Mouse (Mus musculus) MEL (cell line): Measurements from ENCODE around the gene Ahcyl2. TPM values are rescaled to one million over a fixed set of nuclear protein-coding genes. Genes with fewer than 3 reads are reported as not detected.

Source experiments
- DNase-seq: peaks from one replicate; pipeline ENCODE4 v3.0.0; 2011; ENCODE audit warnings: low read depth, low spot score
- H3K27ac ChIP-seq: 2 replicates; pipeline ENCODE4 v1.5.1; 2012; ENCODE audit warnings: low read depth, mild to moderate bottlenecking, control low read depth, low read length, moderate library complexity; ENCODE audit not compliant: control insufficient read depth
- H3K27me3 ChIP-seq, 2 experiments: fragments of 150-350 bp in 1 of 2; sonication (generic) in 1 of 2; 2 replicates each; pipeline ENCODE4 v1.6.1; 2012; ENCODE audit warnings: low read length in 2 of 2, mild to moderate bottlenecking in 2 of 2, improper control_type of control experiment in 1 of 2, moderate library complexity in 1 of 2; ENCODE audit not compliant: insufficient read depth in 2 of 2, control insufficient read depth in 1 of 2
- H3K36me3 ChIP-seq, 2 experiments: 2 replicates each; pipeline ENCODE4 v1.6.1; 2012 to 2014; ENCODE audit warnings: low read length in 2 of 2, improper control_type of control experiment in 1 of 2, inconsistent platforms in 1 of 2, mild to moderate bottlenecking in 1 of 2; ENCODE audit not compliant: insufficient read depth in 2 of 2, control insufficient read depth in 1 of 2
- H3K4me1 ChIP-seq, 2 experiments: fragments of 150-350 bp in 1 of 2; sonication (generic) in 1 of 2; 2 replicates each; pipeline ENCODE4 v1.6.1; 2012; ENCODE audit warnings: low read length in 2 of 2, improper control_type of control experiment in 1 of 2, mild to moderate bottlenecking in 1 of 2; ENCODE audit not compliant: insufficient read depth in 2 of 2, control insufficient read depth in 1 of 2
- H3K4me3 ChIP-seq, 2 experiments: fragments of 150-350 bp in 1 of 2; sonication (generic) in 1 of 2; 2 replicates each; pipeline ENCODE4 v1.5.1; 2012; ENCODE audit warnings: low read depth in 2 of 2, low read length in 2 of 2, mild to moderate bottlenecking in 2 of 2, moderate library complexity in 2 of 2, control low read depth in 1 of 2, improper control_type of control experiment in 1 of 2; ENCODE audit not compliant: control insufficient read depth in 1 of 2, insufficient read depth in 1 of 2
- H3K79me2 ChIP-seq: 2 replicates; pipeline ENCODE4 v1.6.1; 2012; ENCODE audit warnings: mild to moderate bottlenecking, low read length, moderate library complexity; ENCODE audit not compliant: control insufficient read depth, poor library complexity, insufficient read depth
- H3K9ac ChIP-seq: 2 replicates; pipeline ENCODE4 v1.6.1; 2012; ENCODE audit warnings: low read depth, mild to moderate bottlenecking, control low read depth, low read length, moderate library complexity; ENCODE audit not compliant: control insufficient read depth, poor library complexity, severe bottlenecking
- H3K9me3 ChIP-seq: fragments of 150-350 bp; sonication (generic); replicated peaks from 2 replicates; pipeline ENCODE4 v1.6.1; 2012; ENCODE audit warnings: mild to moderate bottlenecking, low read length, improper control_type of control experiment, moderate library complexity; ENCODE audit not compliant: insufficient read depth
- CHD1 ChIP-seq: IDR thresholded peaks from 2 replicates; pipeline ENCODE4 v1.6.1; 2012; ENCODE audit warnings: low read depth, mild to moderate bottlenecking, inconsistent platforms, low read length, improper control_type of control experiment
- CHD2 ChIP-seq: IDR thresholded peaks from 2 replicates; pipeline ENCODE4 v1.6.1; 2011; ENCODE audit warnings: low read length, improper control_type of control experiment
- ELF1 ChIP-seq: IDR thresholded peaks from 2 replicates; pipeline ENCODE4 v1.6.1; 2014; ENCODE audit warnings: low read depth, mild to moderate bottlenecking, inconsistent platforms, low read length, improper control_type of control experiment, moderate library complexity
- EP300 ChIP-seq, 2 experiments: IDR thresholded peaks; 2 replicates each; pipeline ENCODE4 v1.6.1; 2011; ENCODE audit warnings: improper control_type of control experiment in 2 of 2, low read length in 2 of 2, low read depth in 1 of 2, mild to moderate bottlenecking in 1 of 2
- ETS1 ChIP-seq: IDR thresholded peaks from 2 replicates; pipeline ENCODE4 v1.6.1; 2012; ENCODE audit warnings: low read depth, mild to moderate bottlenecking, inconsistent platforms, low read length, improper control_type of control experiment, moderate library complexity
- GATA1 ChIP-seq: IDR thresholded peaks from 2 replicates; pipeline ENCODE4 v1.6.1; 2011; ENCODE audit warnings: low read depth, low read length, improper control_type of control experiment
- KAT2A ChIP-seq: conservative IDR thresholded peaks from 2 replicates; pipeline ENCODE4 v1.6.1; 2012; ENCODE audit warnings: low read depth, low read length, improper control_type of control experiment, inconsistent platforms
- MAFK ChIP-seq: IDR thresholded peaks from 2 replicates; pipeline ENCODE4 v1.6.1; 2011; ENCODE audit warnings: low read depth, mild to moderate bottlenecking, low read length, improper control_type of control experiment, borderline replicate concordance
- MAZ ChIP-seq: IDR thresholded peaks from 2 replicates; pipeline ENCODE4 v1.6.1; 2012; ENCODE audit warnings: low read depth, mild to moderate bottlenecking, inconsistent platforms, low read length, improper control_type of control experiment
- MYC ChIP-seq: IDR thresholded peaks from 2 replicates; pipeline ENCODE4 v1.6.1; 2011; ENCODE audit warnings: low read depth, mild to moderate bottlenecking, low read length, improper control_type of control experiment, moderate library complexity
- NELFE ChIP-seq: IDR thresholded peaks from 2 replicates; pipeline ENCODE4 v1.6.1; 2011; ENCODE audit warnings: low read depth, low read length, improper control_type of control experiment
- NRF1 ChIP-seq: IDR thresholded peaks from 2 replicates; pipeline ENCODE4 v1.6.1; 2014; ENCODE audit warnings: low read depth, mild to moderate bottlenecking, inconsistent platforms, low read length, improper control_type of control experiment, moderate library complexity; ENCODE audit not compliant: poor library complexity, insufficient read depth, severe bottlenecking
- POLR2AphosphoS2 ChIP-seq: IDR thresholded peaks from 2 replicates; pipeline ENCODE4 v1.6.1; 2011; ENCODE audit warnings: low read length, improper control_type of control experiment
- POLR2AphosphoS5 ChIP-seq: IDR thresholded peaks from 2 replicates; pipeline ENCODE4 v1.6.1; 2012; ENCODE audit warnings: low read depth, borderline replicate concordance, mild to moderate bottlenecking, inconsistent platforms, low read length, moderate library complexity, mixed read lengths
- RCOR1 ChIP-seq: IDR thresholded peaks from 2 replicates; pipeline ENCODE4 v1.6.1; 2012; ENCODE audit warnings: low read depth, mild to moderate bottlenecking, inconsistent platforms, low read length, improper control_type of control experiment
- SIN3A ChIP-seq: IDR thresholded peaks from 2 replicates; pipeline ENCODE4 v1.6.1; 2012; ENCODE audit warnings: low read length, improper control_type of control experiment, inconsistent platforms
- SMC3 ChIP-seq: IDR thresholded peaks from 2 replicates; pipeline ENCODE4 v1.6.1; 2011; ENCODE audit warnings: low read depth, low read length, improper control_type of control experiment
- TBP ChIP-seq: IDR thresholded peaks from 2 replicates; pipeline ENCODE4 v1.8.0; 2011; ENCODE audit warnings: low read depth, low read length, improper control_type of control experiment
- UBTF ChIP-seq: IDR thresholded peaks from 2 replicates; pipeline ENCODE4 v1.6.1; 2012; ENCODE audit warnings: low read depth, mild to moderate bottlenecking, inconsistent platforms, low read length, improper control_type of control experiment, moderate library complexity, borderline replicate concordance; ENCODE audit not compliant: insufficient read depth
- USF1 ChIP-seq: IDR thresholded peaks from 2 replicates; pipeline ENCODE4 v1.6.1; 2014; ENCODE audit warnings: low read depth, mild to moderate bottlenecking, inconsistent platforms, low read length, improper control_type of control experiment, moderate library complexity
- ZKSCAN1 ChIP-seq: IDR thresholded peaks from 2 replicates; pipeline ENCODE4 v1.6.1; 2012; ENCODE audit warnings: low read depth, mild to moderate bottlenecking, inconsistent platforms, low read length, improper control_type of control experiment, moderate library complexity
- ZMIZ1 ChIP-seq: IDR thresholded peaks from 2 replicates; pipeline ENCODE4 v1.6.1; 2012; ENCODE audit warnings: low read depth, mild to moderate bottlenecking, inconsistent platforms, low read length, improper control_type of control experiment, moderate library complexity
- ZNF384 ChIP-seq: IDR thresholded peaks from 2 replicates; pipeline ENCODE4 v1.6.1; 2012; ENCODE audit warnings: low read depth, mild to moderate bottlenecking, inconsistent platforms, low read length, improper control_type of control experiment
- polyA plus RNA-seq, 2 experiments: library from polyadenylated mRNA; stranded (reverse) in 1 of 2; unstranded in 1 of 2; fragments of >175 nt in 1 of 2; fragments of >200 nt in 1 of 2; gene quantifications; 2 replicates each; pipeline versions ENCODE4 v1.2.1 to v1.2.4; 2012; ENCODE audit warnings: low replicate concordance in 2 of 2, low read depth in 1 of 2; ENCODE audit not compliant: insufficient read length in 2 of 2, insufficient read depth in 1 of 2, missing spikeins in 1 of 2
- total RNA-seq: library from RNA; depleted of rRNA; stranded (reverse); fragments of 300-350 nt; gene quantifications from 2 replicates; pipeline ENCODE4 v1.2.3, GENCODE M21; 2012

The Ahcyl2 gene
- total and polyA plus RNA-seq, 3 experiments, result 16.9 to 17.0 TPM; not detected in 1

DNA sequence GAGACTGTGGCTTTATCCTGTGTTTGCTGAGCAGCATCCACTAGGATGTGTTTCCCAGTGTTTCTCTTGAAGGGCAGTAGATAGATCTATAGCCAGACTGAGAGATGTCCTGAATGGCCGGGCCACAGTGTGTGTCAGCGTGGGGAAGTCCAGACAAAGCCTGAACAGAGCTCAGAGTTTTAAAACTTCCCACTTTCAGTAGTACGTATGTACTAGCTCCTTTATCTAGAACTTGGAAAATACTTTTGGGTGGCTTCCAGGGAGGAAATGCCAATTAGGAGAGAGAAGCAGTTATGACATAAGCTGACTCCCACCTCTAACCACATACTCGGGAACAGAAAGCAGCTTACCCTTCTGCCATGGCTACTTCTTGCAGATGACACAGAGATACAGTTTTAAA is 172.6 kb downstream of the Ahcyl2 start:
- Histone ChIP-seq H3K9ac (no peak overlapping the region), H3K9me3 (no peaks in the 10 kb centered on the region)
- TF ChIP-seq USF1, result no peak
- TF ChIP-seq ETS1, result no peak
- no peak for TF ChIP-seq KAT2A
- TF ChIP-seq ZNF384, result no peak
- TF ChIP-seq ELF1, result no peak
- no peak for TF ChIP-seq ZMIZ1
- TF ChIP-seq SIN3A, result no peak
- TF ChIP-seq TBP, result no peak
- no peak for TF ChIP-seq MAFK
- TF ChIP-seq, all 39 proteins: peak for 0
- Histone ChIP-seq H3K27me3 (no peaks in the 10 kb centered on the region), H3K36me3 (peaks cover 0 to 5% of the 10 kb centered on the region in 2 experiments; a peak in 2 of 4 replicates), H3K27ac (no peak overlapping the region), H3K79me2 (no peaks in the 10 kb centered on the region), H3K4me3 (no peak overlapping the region), H3K4me1 (peaks cover 0 to 5% of the 10 kb centered on the region in 2 experiments; a peak in 1 of 4 replicates)
- DNase-seq, result peak; percentile 25

DNA sequence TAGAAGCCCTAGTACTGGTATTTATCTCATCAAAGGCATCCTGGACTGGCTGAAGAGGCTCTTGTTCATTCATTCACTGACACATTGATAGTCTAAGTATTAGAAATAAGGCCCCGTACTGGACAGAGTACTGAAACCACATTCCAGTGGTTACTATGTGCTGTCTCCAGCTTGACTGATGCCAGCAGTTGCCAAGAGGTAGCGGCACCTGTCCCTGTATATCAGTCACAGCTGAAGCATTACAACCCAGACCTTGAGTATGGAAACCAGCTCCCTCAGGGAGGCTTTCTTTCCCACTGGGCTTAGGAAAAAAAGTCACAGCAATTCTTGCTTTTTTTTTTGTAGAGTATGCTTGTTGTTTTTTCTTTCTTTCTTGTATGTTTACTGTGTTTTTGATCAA is 173.2 kb downstream of the Ahcyl2 start:
- DNase-seq, result no peak
- Histone ChIP-seq H3K4me3 (no peak overlapping the region), H3K27ac (no peak overlapping the region), H3K4me1 (peaks cover 0 to 5% of the 10 kb centered on the region in 2 experiments; a peak in 1 of 4 replicates), H3K9me3 (no peaks in the 10 kb centered on the region), H3K36me3 (peaks cover 0 to 5% of the 10 kb centered on the region in 2 experiments; a peak in 2 of 4 replicates)
- TF ChIP-seq CHD2 (no peak), MYC (no peak), KAT2A (no peak)
- TF ChIP-seq, all 39 proteins: peak for 0
- Histone ChIP-seq H3K9ac (no peak overlapping the region), H3K27me3 (no peaks in the 10 kb centered on the region), H3K79me2 (no peaks in the 10 kb centered on the region)

DNA sequence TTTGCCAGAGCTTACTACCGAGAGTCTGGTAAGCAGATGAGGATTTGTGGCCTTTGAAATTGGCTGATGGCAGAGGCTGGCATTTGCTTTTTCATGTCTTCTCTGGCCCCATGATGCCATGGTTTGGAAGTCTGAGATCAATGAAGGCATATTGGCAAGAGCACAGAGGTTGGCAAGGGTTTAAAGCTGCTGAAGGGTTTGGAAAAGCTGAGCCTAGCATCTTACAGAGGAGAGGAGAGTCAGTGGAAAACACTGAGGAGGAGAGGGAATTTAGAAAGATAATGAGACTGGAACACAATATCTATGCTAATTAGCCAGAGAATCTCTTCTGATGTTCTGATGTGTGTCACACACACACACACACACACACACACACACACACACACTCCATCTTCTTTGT is 176.7 kb downstream of the Ahcyl2 start:
- no peak for DNase-seq
- no peaks in the 10 kb centered on the region for H3K79me2 ChIP-seq
- peaks cover 0 to 5% of the 10 kb centered on the region in 2 experiments; a peak in 1 of 4 replicates for H3K4me1 ChIP-seq
- H3K9me3 ChIP-seq, result no peaks in the 10 kb centered on the region
- no peaks in the 10 kb centered on the region for H3K27me3 ChIP-seq
- H3K4me3 ChIP-seq, result no peak overlapping the region
- H3K27ac ChIP-seq, result no peak overlapping the region
- H3K36me3 ChIP-seq, result peaks cover 0 to 5% of the 10 kb centered on the region in 2 experiments; a peak in 2 of 4 replicates
- H3K9ac ChIP-seq, result no peak overlapping the region
- TF ChIP-seq ZMIZ1 (no peak), POLR2AphosphoS5 (no peak), ZKSCAN1 (no peak), RCOR1 (no peak), MAZ (no peak), GATA1 (no peak), NELFE (no peak), ELF1 (no peak), CHD1 (no peak), CHD2 (no peak), SIN3A (no peak), SMC3 (no peak), EP300 (IDR thresholded peaks at IDR 0.05; ENCODE audit: low read depth in 1 of 2, low read length in 2 of 2) (no peak), POLR2AphosphoS2 (no peak), UBTF (no peak), NRF1 (no peak)
